Mouse (Mus musculus) limb, embryonic 10.5 days (tissue): ENCODE measurements around the gene Dhh. TPM values are rescaled to one million over a fixed set of nuclear protein-coding genes. Genes with fewer than 3 reads are reported as not detected.
"Not testable (repeated sequence)": the region's sequence is repeated elsewhere in the genome, so short reads cannot be mapped to it uniquely, and the experiment has no call there.

Experiments
- DNase-seq: peaks from one replicate; pipeline ENCODE4 v3.0.0-alpha.2; 2017; ENCODE audit warnings: low spot score
- H3K27ac ChIP-seq: fragments of 300-500 bp; sonication (generic); 2 replicates; pipeline ENCODE4 v1.5.1; 2016; ENCODE audit warnings: mild to moderate bottlenecking
- H3K27me3 ChIP-seq: fragments of 300-500 bp; sonication (generic); 2 replicates; pipeline ENCODE4 v1.6.1; 2016; ENCODE audit warnings: low read depth, mild to moderate bottlenecking; ENCODE audit not compliant: poor library complexity, severe bottlenecking
- H3K36me3 ChIP-seq: fragments of 300-500 bp; sonication (generic); 2 replicates; pipeline ENCODE4 v1.6.1; 2016; ENCODE audit warnings: mild to moderate bottlenecking, moderate library complexity
- H3K4me1 ChIP-seq: fragments of 300-500 bp; sonication (generic); 2 replicates; pipeline ENCODE4 v1.6.1; 2016
- H3K4me3 ChIP-seq: fragments of 300-500 bp; sonication (generic); 2 replicates; pipeline ENCODE4 v1.5.1; 2016; ENCODE audit warnings: mild to moderate bottlenecking, moderate library complexity
- H3K9me3 ChIP-seq: fragments of 300-500 bp; sonication (generic); replicated peaks from 2 replicates; pipeline ENCODE4 v1.6.1; 2016; ENCODE audit warnings: mild to moderate bottlenecking
- WGBS: fragments of 180-500 bp; shearing (Covaris S2); methylation state at CpG from one replicate; pipeline ENCODE4 v1.1.7; 2016; 5-methylcytosine and 5-hydroxymethylcytosine counted together
- polyA plus RNA-seq: library from polyadenylated mRNA; unstranded; fragments of >200 nt; fragmentation: Nextera tagmentation; extraction: Ambion mirVana; gene quantifications from 2 replicates; pipeline ENCODE4 v1.2.1, GENCODE M21; 2016

The Dhh gene
- 0.40 and 0.46 TPM in 2 replicates for polyA plus RNA-seq

GRCm38 (mm10) chr15:98897928-98898800 is at the start of gene Dhh:
Gene Dhh (minus strand): TSS chr15:98898540.
- Histone ChIP-seq H3K4me1 (peaks cover 47% of the 10 kb centered on the region), H3K9me3 (no peaks in the 10 kb centered on the region), H3K27me3 (peaks cover 77% of the 10 kb centered on the region), H3K27ac (0 out of 2 replicates have a peak within 1 kb of the TSS, but pooled peaks have one; percentile 10), H3K4me3 (peak within 1 kb of the TSS; percentile 38), H3K36me3 (peaks cover 9% of the 10 kb centered on the region)
- DNase-seq: peak; percentile 70
- 1% methylated on average over 41 of the region's 41 CpGs for WGBS

GRCm38 (mm10) chr15:98947884-98948283 is 49.5 kb upstream of the Dhh start:
- Histone ChIP-seq H3K36me3 (peaks cover 20% of the 10 kb centered on the region), H3K4me1 (peaks cover 8% of the 10 kb centered on the region), H3K9me3 (no peaks in the 10 kb centered on the region), H3K27ac (no peak overlapping the region), H3K4me3 (no peak overlapping the region), H3K27me3 (no peaks in the 10 kb centered on the region)
- no peak for DNase-seq
- WGBS: 63% methylated on average over 3 of the region's 3 CpGs

GRCm38 (mm10) chr15:98943133-98943532 is 44.8 kb upstream of the Dhh start:
- Histone ChIP-seq H3K27me3 (no peaks in the 10 kb centered on the region), H3K36me3 (no peaks in the 10 kb centered on the region), H3K4me3 (no peak overlapping the region), H3K27ac (no peak overlapping the region), H3K4me1 (no peaks in the 10 kb centered on the region), H3K9me3 (no peaks in the 10 kb centered on the region)
- DNase-seq: no peak
- WGBS: 69% methylated on average over 4 of the region's 4 CpGs

GRCm38 (mm10) chr15:98942081-98942480 is 43.7 kb upstream of the Dhh start:
- Histone ChIP-seq H3K36me3 (no peaks in the 10 kb centered on the region), H3K9me3 (no peaks in the 10 kb centered on the region), H3K27me3 (no peaks in the 10 kb centered on the region), H3K27ac (no peak overlapping the region), H3K4me1 (no peaks in the 10 kb centered on the region), H3K4me3 (no peak overlapping the region)
- 91% methylated on average over 4 of the region's 4 CpGs for WGBS
- DNase-seq: no peak

- no peak for DNase-seq
These were observed 43.2 kb upstream of the Dhh start for GRCm38 (mm10) chr15:98941539-98941938.

GRCm38 (mm10) chr15:98940816-98941215 is 42.5 kb upstream of the Dhh start:
- Histone ChIP-seq H3K4me1 (peaks cover 2% of the 10 kb centered on the region), H3K9me3 (no peaks in the 10 kb centered on the region), H3K4me3 (no peak overlapping the region), H3K27me3 (no peaks in the 10 kb centered on the region), H3K27ac (no peak overlapping the region), H3K36me3 (no peaks in the 10 kb centered on the region)
- no peak for DNase-seq
- WGBS: 76% methylated on average over 10 of the region's 10 CpGs

More at GRCm38 (mm10) chr15:98941539-98941938, 43.2 kb upstream of the Dhh start:
- no peak overlapping the region for H3K27ac ChIP-seq
- H3K27me3 ChIP-seq: no peaks in the 10 kb centered on the region
- no peaks in the 10 kb centered on the region for H3K9me3 ChIP-seq
- H3K4me1 ChIP-seq: no peaks in the 10 kb centered on the region
- 80% methylated on average over 2 of the region's 2 CpGs for WGBS
- H3K36me3 ChIP-seq: no peaks in the 10 kb centered on the region
- no peak overlapping the region for H3K4me3 ChIP-seq

GRCm38 (mm10) chr15:98934217-98934839 is 36.0 kb upstream of the Dhh start, which contains the start of gene Tuba1b:
Gene Tuba1b (minus strand): TSS chr15:98934565.
- Histone ChIP-seq H3K36me3 (peaks cover 22% of the 10 kb centered on the region), H3K9me3 (no peaks in the 10 kb centered on the region), H3K4me1 (peaks cover 20% of the 10 kb centered on the region), H3K27me3 (no peaks in the 10 kb centered on the region), H3K27ac (peak within 1 kb of the TSS; percentile 98), H3K4me3 (peak within 1 kb of the TSS; percentile 74)
- whole genome bisulfite sequencing: under 1% methylated on average over 58 of the region's 58 CpGs
- DNase-seq: peak; percentile 93

GRCm38 (mm10) chr15:98933833-98934216 is 35.5 kb upstream of the Dhh start:
- peak overlapping the region; percentile 98 for H3K27ac ChIP-seq
- H3K4me3 ChIP-seq: peak overlapping the region; percentile 74
- 0% methylated on average over 35 of the region's 35 CpGs for WGBS
- peaks cover 24% of the 10 kb centered on the region for H3K4me1 ChIP-seq
- no peaks in the 10 kb centered on the region for H3K9me3 ChIP-seq
- H3K36me3 ChIP-seq: peaks cover 22% of the 10 kb centered on the region
- no peaks in the 10 kb centered on the region for H3K27me3 ChIP-seq
- peak; percentile 98 for DNase-seq

GRCm38 (mm10) chr15:98933004-98933671 is 34.8 kb upstream of the Dhh start:
- H3K36me3 ChIP-seq: peaks cover 22% of the 10 kb centered on the region
- not testable (repeated sequence) for H3K27me3 ChIP-seq, H3K9me3 ChIP-seq
- WGBS: 28% methylated on average over 8 of the region's 9 CpGs
- peak; percentile 43 for DNase-seq
- peaks cover 29% of the 10 kb centered on the region for H3K4me1 ChIP-seq
- H3K4me3 ChIP-seq: peak overlapping the region; percentile 74
- peak overlapping the region; percentile 98 for H3K27ac ChIP-seq

- 82% methylated on average over 3 of the region's 3 CpGs for WGBS
- peaks cover 24% of the 10 kb centered on the region for H3K36me3 ChIP-seq
- no peaks in the 10 kb centered on the region for H3K27me3 ChIP-seq
- peaks cover 29% of the 10 kb centered on the region for H3K4me1 ChIP-seq
- DNase-seq: no peak
- H3K4me3 ChIP-seq: no peak overlapping the region
- no peak overlapping the region for H3K27ac ChIP-seq
- no peaks in the 10 kb centered on the region for H3K9me3 ChIP-seq
These were observed 32.7 kb upstream of the Dhh start for GRCm38 (mm10) chr15:98930998-98931397.

- Histone ChIP-seq H3K36me3 (peaks cover 24% of the 10 kb centered on the region), H3K4me3 (no peak overlapping the region), H3K4me1 (peaks cover 20% of the 10 kb centered on the region), H3K27me3 (no peaks in the 10 kb centered on the region), H3K27ac (no peak overlapping the region), H3K9me3 (no peaks in the 10 kb centered on the region)
- WGBS: 57% methylated on average over 8 of the region's 8 CpGs
- DNase-seq: peak; percentile 36
These were observed 31.8 kb upstream of the Dhh start for GRCm38 (mm10) chr15:98930017-98930734.

GRCm38 (mm10) chr15:98928598-98929240 is 30.4 kb upstream of the Dhh start:
- Histone ChIP-seq H3K27me3 (no peaks in the 10 kb centered on the region), H3K4me1 (peaks cover 16% of the 10 kb centered on the region; the same call in 1 of the 2 replicates), H3K27ac (no peak overlapping the region), H3K36me3 (peaks cover 24% of the 10 kb centered on the region), H3K4me3 (no peak overlapping the region), H3K9me3 (no peaks in the 10 kb centered on the region)
- WGBS: 14% methylated on average over 13 of the region's 13 CpGs
- DNase-seq: peak; percentile 77
